Mouse (Mus musculus) embryonic facial prominence, embryonic 14.5 days (tissue): ENCODE results near the gene Snrpf. TPM values are rescaled to one million over a fixed set of nuclear protein-coding genes. Genes with fewer than 3 reads are reported as not detected.

ENCODE experiments used
- ATAC-seq: fragments of 200-750 bp; cut with Nextera tagmentation; 2 replicates; pipeline ENCODE4 v1.8.0; 2017; ENCODE audit warnings: low read depth, moderate number of reproducible peaks, moderate TSS enrichment
- DNase-seq: peaks from one replicate; pipeline ENCODE4 v3.0.0-alpha.2; 2015; ENCODE audit warnings: low spot score
- H3K27ac ChIP-seq: fragments of 300-500 bp; sonication (generic); replicated peaks from 2 replicates; pipeline ENCODE4 v1.5.1; 2014; ENCODE audit warnings: low read depth, mild to moderate bottlenecking, low read length, moderate library complexity
- H3K27me3 ChIP-seq: fragments of 300-500 bp; sonication (generic); replicated peaks from 2 replicates; pipeline ENCODE4 v1.6.1; 2014; ENCODE audit warnings: low read length; ENCODE audit not compliant: control insufficient read depth, insufficient read depth
- H3K36me3 ChIP-seq: fragments of 300-500 bp; sonication (generic); 2 replicates; pipeline ENCODE4 v1.6.1; 2014; ENCODE audit warnings: low read length, mixed read lengths; ENCODE audit not compliant: control insufficient read depth, insufficient read depth
- H3K4me1 ChIP-seq: fragments of 300-500 bp; sonication (generic); 2 replicates; pipeline ENCODE4 v1.6.1; 2014; ENCODE audit warnings: antibody characterized with exemption, low read length; ENCODE audit not compliant: control insufficient read depth, insufficient read depth
- H3K4me2 ChIP-seq: fragments of 300-500 bp; sonication (generic); 2 replicates; pipeline ENCODE4 v1.6.1; 2014; ENCODE audit warnings: low read depth, mild to moderate bottlenecking, low read length, moderate library complexity, mixed read lengths
- H3K4me3 ChIP-seq: fragments of 300-500 bp; sonication (generic); 2 replicates; pipeline ENCODE4 v1.5.1; 2014; ENCODE audit warnings: low read depth, mild to moderate bottlenecking, low read length
- H3K9ac ChIP-seq: fragments of 300-500 bp; sonication (generic); 2 replicates; pipeline ENCODE4 v1.6.1; 2014; ENCODE audit warnings: low read depth, mild to moderate bottlenecking, low read length, moderate library complexity, mixed read lengths
- H3K9me3 ChIP-seq: fragments of 300-500 bp; sonication (generic); 2 replicates; pipeline ENCODE4 v1.6.1; 2016; ENCODE audit warnings: low read length; ENCODE audit not compliant: control insufficient read depth
- WGBS: fragments of 180-500 bp; shearing (Covaris S2); extraction: QIAGEN DNeasy Blood & Tissue Kit; methylation state at CpG from one replicate; pipeline ENCODE4 v1.1.7; 2014; 5-methylcytosine and 5-hydroxymethylcytosine counted together
- polyA plus RNA-seq: library from polyadenylated mRNA; unstranded; fragments of >200 nt; fragmentation: Nextera tagmentation; extraction: Ambion mirVana; gene quantifications from 2 replicates; pipeline ENCODE4 v1.2.1, GENCODE M21; 2014

Gene Snrpf
- polyA plus RNA-seq, 1 experiment from 2014 or later, result 112 TPM

DNA sequence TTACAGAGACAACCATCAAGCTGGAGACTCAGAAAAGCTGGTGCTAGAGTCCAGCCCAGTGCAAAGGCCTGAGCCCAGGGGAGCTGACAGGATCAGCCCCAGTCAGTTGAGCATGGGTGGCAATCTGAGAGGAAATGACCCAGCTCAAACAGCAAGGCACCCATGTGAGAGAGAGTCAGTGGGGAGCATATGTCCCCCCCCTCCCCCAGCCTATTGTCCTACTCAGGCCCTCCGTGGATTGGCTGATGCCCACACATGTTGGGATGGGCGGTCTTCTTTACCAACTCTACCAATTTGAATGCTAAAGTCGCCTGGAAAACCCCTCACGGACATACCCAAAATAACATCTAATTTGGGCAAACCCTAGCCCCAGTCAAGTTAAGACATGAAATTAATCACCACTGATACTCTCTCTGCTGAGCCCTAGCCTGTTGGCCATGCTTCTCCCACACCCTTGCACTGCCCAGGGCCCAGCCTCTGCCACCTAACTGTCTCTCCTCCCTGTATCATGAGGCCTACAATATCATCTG is 41.7 kb downstream of the Snrpf start:
- H3K9me3 ChIP-seq, result no peaks in the 10 kb centered on the region
- no peak overlapping the region for H3K9ac ChIP-seq
- H3K36me3 ChIP-seq, result no peaks in the 10 kb centered on the region
- no peak for ATAC-seq
- no peaks in the 10 kb centered on the region for H3K4me1 ChIP-seq
- WGBS, result 77% methylated on average over 4 of the region's 4 CpGs
- H3K27me3 ChIP-seq, result no peaks in the 10 kb centered on the region
- no peak overlapping the region for H3K27ac ChIP-seq
- no peak for DNase-seq
- no peak overlapping the region for H3K4me3 ChIP-seq
- H3K4me2 ChIP-seq, result no peak overlapping the region

GRCm38 (mm10) chr10:93544172-93544571 is 45.3 kb downstream of the Snrpf start:
- Histone ChIP-seq H3K27me3 (no peaks in the 10 kb centered on the region; the same call in 1 of the 2 replicates), H3K4me1 (peaks cover 6% of the 10 kb centered on the region), H3K36me3 (no peaks in the 10 kb centered on the region), H3K4me2 (no peak overlapping the region), H3K27ac (no peak overlapping the region), H3K4me3 (no peak overlapping the region), H3K9ac (no peak overlapping the region), H3K9me3 (no peaks in the 10 kb centered on the region)
- ATAC-seq, result no peak
- DNase-seq, result no peak
- 60% methylated on average over 5 of the region's 5 CpGs for WGBS

DNA sequence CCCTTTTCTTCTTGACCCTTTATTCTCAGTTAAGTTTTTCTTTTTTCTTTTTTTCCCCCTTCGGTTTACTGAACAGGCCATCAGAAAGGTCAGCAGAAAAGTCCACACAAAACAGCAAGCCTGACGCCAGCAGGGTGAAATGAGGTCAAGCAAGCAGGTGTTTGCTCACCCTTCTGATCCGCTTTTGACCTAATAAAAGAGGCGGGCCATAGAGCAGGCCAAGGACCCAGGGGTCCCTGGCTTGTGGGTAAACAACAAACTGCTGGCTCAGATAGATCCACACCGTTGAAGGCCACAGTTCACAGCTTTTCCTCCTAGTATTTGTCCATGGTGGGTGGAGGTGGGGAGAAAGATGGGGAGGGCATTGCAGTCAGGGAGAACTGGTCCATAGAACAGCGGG is 46.3 kb downstream of the Snrpf start:
- no peak overlapping the region for H3K4me2 ChIP-seq
- H3K4me3 ChIP-seq, result no peak overlapping the region
- WGBS, result 73% methylated on average over 6 of the region's 6 CpGs
- no peak overlapping the region for H3K27ac ChIP-seq
- no peak overlapping the region for H3K9ac ChIP-seq
- H3K4me1 ChIP-seq, result peaks cover 6% of the 10 kb centered on the region
- ATAC-seq (no peak), DNase-seq (no peak)
- H3K27me3 ChIP-seq, result no peaks in the 10 kb centered on the region; the same call in 1 of the 2 replicates
- H3K9me3 ChIP-seq, result no peaks in the 10 kb centered on the region
- H3K36me3 ChIP-seq, result no peaks in the 10 kb centered on the region

DNA sequence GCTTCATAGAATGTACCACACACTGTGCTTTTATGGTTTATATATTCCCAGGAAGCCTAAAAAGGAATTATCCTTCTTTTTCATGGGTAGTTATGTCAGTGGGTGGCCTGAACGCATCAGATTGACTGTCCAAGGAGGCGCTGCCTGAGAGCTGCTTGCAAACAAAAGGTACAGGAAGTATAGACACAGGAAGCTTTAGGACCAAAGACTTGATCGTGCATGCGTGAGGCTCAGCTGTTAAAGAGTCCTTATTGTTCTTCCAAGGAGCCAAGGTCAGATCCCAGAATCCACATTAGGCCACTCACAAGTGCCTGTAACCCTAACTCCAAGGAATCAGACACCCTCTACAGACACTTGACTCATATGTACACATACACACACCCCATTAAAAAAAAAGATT is 47.1 kb downstream of the Snrpf start:
- no peaks in the 10 kb centered on the region; the same call in 1 of the 2 replicates for H3K27me3 ChIP-seq
- H3K27ac ChIP-seq, result no peak overlapping the region
- no peak overlapping the region for H3K9ac ChIP-seq
- no peaks in the 10 kb centered on the region for H3K9me3 ChIP-seq
- peaks cover 6% of the 10 kb centered on the region for H3K4me1 ChIP-seq
- H3K4me2 ChIP-seq, result no peak overlapping the region
- no peaks in the 10 kb centered on the region for H3K36me3 ChIP-seq
- 44% methylated on average over 4 of the region's 4 CpGs for WGBS
- H3K4me3 ChIP-seq, result no peak overlapping the region
- DNase-seq (no peak), ATAC-seq (no peak)

- no peak overlapping the region for H3K4me3 ChIP-seq
- H3K9ac ChIP-seq, result no peak overlapping the region
- H3K4me1 ChIP-seq, result peaks cover 6% of the 10 kb centered on the region
- H3K36me3 ChIP-seq, result no peaks in the 10 kb centered on the region
- WGBS, result 76% methylated on average over 1 of the region's 1 CpGs
- no peaks in the 10 kb centered on the region for H3K9me3 ChIP-seq
- ATAC-seq (no peak), DNase-seq (no peak)
- peaks cover 1% of the 10 kb centered on the region; the same call in 1 of the 2 replicates for H3K27me3 ChIP-seq
- H3K27ac ChIP-seq, result no peak overlapping the region
- no peak overlapping the region for H3K4me2 ChIP-seq
Observed at GRCm38 (mm10) chr10:93541585-93541984, 47.9 kb downstream of the Snrpf start.

- H3K9ac ChIP-seq, result peak within 1 kb of the TSS; percentile 50
- DNase-seq, result no peak
- 69% methylated on average over 17 of the region's 17 CpGs for WGBS
- H3K27ac ChIP-seq, result no peak within 1 kb of the TSS
- no peak for ATAC-seq
- no peaks in the 10 kb centered on the region for H3K9me3 ChIP-seq
- H3K4me2 ChIP-seq, result peak within 1 kb of the TSS; percentile 90
- peak within 1 kb of the TSS; percentile 42 for H3K4me3 ChIP-seq
- H3K4me1 ChIP-seq, result peaks cover 6% of the 10 kb centered on the region
- H3K27me3 ChIP-seq, result peaks cover 5% of the 10 kb centered on the region; the same call in 1 of the 2 replicates
- no peaks in the 10 kb centered on the region for H3K36me3 ChIP-seq
Observed at GRCm38 (mm10) chr10:93540431-93541210, 48.9 kb downstream of the Snrpf start, which contains the start of gene Ccdc38. Ccdc38 (plus strand) TSS chr10:93540632.

DNA sequence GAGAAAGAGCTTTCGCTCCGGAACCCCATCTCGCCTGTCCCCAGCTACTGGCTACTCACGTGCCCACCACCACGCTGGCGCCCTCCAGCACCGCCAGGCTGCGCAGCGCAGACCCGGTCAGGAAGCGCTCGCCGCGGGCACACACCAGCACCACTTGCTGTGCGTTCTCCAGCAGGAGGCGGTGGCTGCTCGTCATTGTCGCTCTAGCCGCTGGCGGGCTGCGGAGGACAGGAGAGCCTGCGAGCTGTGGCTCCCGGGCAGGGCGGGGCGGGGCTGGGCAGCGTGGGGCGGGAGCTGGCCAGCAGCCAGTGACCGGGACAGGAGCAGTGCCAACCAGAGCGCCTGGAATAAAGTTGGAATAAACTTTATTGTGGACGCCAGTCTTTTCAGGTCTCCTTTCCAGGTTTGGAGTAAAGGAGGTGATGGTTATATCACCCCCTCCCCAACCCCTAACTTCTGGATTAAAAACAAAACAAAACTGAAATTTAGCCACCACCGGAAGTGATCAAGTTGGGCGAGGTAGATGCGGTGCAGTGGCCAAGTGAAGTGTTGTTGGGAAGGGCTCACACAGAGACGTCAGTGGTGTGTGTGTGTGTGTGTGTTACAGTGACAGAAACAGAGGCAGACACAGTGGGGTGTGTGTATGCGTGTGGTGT is 49.6 kb downstream of the Snrpf start, which contains the start of gene Amdhd1:
Amdhd1 (minus strand) TSS at position 259 of the 656 bp plus-strand sequence.
- 3% methylated on average over 34 of the region's 35 CpGs for WGBS
- Histone ChIP-seq H3K27me3 (peaks cover 5% of the 10 kb centered on the region; the same call in 1 of the 2 replicates), H3K4me1 (peaks cover 6% of the 10 kb centered on the region), H3K4me3 (peak within 1 kb of the TSS; percentile 42), H3K4me2 (peak within 1 kb of the TSS; percentile 90), H3K9me3 (no peaks in the 10 kb centered on the region), H3K9ac (peak within 1 kb of the TSS; percentile 50), H3K27ac (no peak within 1 kb of the TSS), H3K36me3 (no peaks in the 10 kb centered on the region)
- DNase-seq (peak; percentile 91), ATAC-seq (peak; percentile 97)

DNA sequence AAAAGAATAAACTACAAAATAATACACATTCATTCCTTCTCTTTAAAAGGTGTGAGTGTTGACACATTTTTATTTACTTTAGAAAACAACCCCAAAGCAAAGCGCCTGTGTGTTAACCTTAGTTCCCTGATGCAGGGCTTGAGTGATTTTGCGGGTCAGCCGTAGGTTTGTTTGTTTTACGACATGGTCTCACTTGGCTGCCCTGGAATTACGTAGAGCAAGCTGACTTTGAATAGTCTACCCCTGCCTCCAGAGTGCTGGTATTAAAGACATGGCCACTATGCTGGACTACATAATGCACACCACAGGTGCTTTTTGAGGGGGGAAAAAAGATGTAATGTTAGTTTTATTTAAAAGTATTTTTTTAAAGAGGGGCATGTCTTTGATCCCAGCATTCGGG is 50.7 kb downstream of the Snrpf start:
- no peak overlapping the region for H3K27ac ChIP-seq
- no peak overlapping the region for H3K4me3 ChIP-seq
- ATAC-seq (no peak), DNase-seq (no peak)
- no peak overlapping the region for H3K9ac ChIP-seq
- no peaks in the 10 kb centered on the region for H3K36me3 ChIP-seq
- H3K4me1 ChIP-seq, result peaks cover 6% of the 10 kb centered on the region
- WGBS, result 66% methylated on average over 6 of the region's 6 CpGs
- no peaks in the 10 kb centered on the region for H3K9me3 ChIP-seq
- no peak overlapping the region for H3K4me2 ChIP-seq
- peaks cover 11% of the 10 kb centered on the region for H3K27me3 ChIP-seq
